Comparison of ENCODE assay signal across 8 mouse cellular contexts in the genomic region with DNA sequence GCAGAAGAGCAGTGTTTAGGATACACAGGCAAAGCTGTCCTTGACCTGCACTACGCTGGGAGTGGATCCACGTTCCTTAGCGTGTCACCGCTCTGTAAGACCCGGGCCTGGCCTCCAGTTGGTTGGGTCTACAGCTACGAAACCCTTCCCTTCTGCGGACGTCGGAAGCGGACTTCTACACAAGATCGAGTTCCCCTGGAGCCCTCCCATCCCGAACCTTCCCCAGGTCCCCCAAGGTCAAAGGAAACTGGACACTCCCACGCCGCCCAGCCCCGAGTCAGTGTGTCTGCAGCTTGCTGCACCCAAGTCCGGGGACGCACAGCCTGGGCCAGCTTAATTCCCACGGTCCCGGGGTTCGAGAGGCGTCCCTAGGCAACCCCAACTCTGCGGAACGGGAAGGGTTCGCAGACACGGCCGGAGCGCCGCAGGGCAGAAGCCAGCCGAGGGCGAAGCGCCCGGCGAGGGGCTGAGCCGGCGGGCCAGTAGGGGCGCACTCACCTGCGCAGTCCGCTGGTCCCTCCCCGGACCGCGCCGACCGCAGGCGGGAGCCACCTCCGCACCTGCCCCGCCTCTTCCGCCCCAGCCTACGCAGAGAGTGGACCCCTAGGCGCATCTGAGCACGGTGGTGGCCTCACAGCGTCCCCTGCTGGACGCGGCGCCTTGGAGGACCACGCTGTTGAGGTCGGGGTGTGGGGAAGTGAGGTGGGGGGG. TPM values are rescaled to one million over a fixed set of nuclear protein-coding genes. Genes with fewer than 3 reads are reported as not detected.
DNase-seq lines count a peak whose midpoint lies in the region; ATAC-seq and TF ChIP-seq lines count a peak whose summit lies in the region.

A gene (minus strand): TSS at position 553 of the 711 bp plus-strand sequence.

- 0% methylated on average over 50 of the region's 56 CpGs for WGBS in embryonic facial prominence, embryonic 13.5 days
- WGBS in limb, embryonic 14.5 days = 0% methylated on average over 36 of the region's 56 CpGs
- under 1% methylated on average over 47 of the region's 56 CpGs for WGBS in midbrain, postnatal 0 days

- H3K4me1 ChIP-seq in embryonic facial prominence, embryonic 13.5 days = peaks cover 17% of the 10 kb centered on the region
- H3K4me1 ChIP-seq in limb, embryonic 14.5 days (ENCODE audit: control insufficient read depth, insufficient read depth, low read length) = peaks cover 12% of the 10 kb centered on the region
- H3K4me1 ChIP-seq in midbrain, postnatal 0 days (ENCODE audit: insufficient read depth, low read length) = peaks cover 5% of the 10 kb centered on the region; the same call in 1 of the 2 replicates

- peak within 1 kb of the TSS; percentile 70 for H3K4me2 ChIP-seq in embryonic facial prominence, embryonic 13.5 days
- H3K4me2 ChIP-seq in limb, embryonic 14.5 days (replicated peaks; ENCODE audit: low read depth, low read length, severe bottlenecking) = peak within 1 kb of the TSS; percentile 66
- peak within 1 kb of the TSS; percentile 58 for H3K4me2 ChIP-seq in midbrain, postnatal 0 days (ENCODE audit: low read depth, low read length, poor library complexity, severe bottlenecking)

- TF ChIP-seq CTCF in midbrain, postnatal 0 days (IDR thresholded peaks at IDR 0.05) = peak; percentile 86

- no peaks in the 10 kb centered on the region for H3K9me3 ChIP-seq in embryonic facial prominence, embryonic 13.5 days
- H3K9me3 ChIP-seq in limb, embryonic 14.5 days (ENCODE audit: control insufficient read depth, low read length) = no peaks in the 10 kb centered on the region
- H3K9me3 ChIP-seq in midbrain, postnatal 0 days (ENCODE audit: low read length) = no peaks in the 10 kb centered on the region

- no peaks in the 10 kb centered on the region for H3K27me3 ChIP-seq in embryonic facial prominence, embryonic 13.5 days
- no peaks in the 10 kb centered on the region for H3K27me3 ChIP-seq in limb, embryonic 14.5 days (ENCODE audit: control insufficient read depth, insufficient read depth, low read length)
- no peaks in the 10 kb centered on the region for H3K27me3 ChIP-seq in midbrain, postnatal 0 days (ENCODE audit: insufficient read depth, low read length)

- peak; percentile 90 for TF ChIP-seq POLR2A in limb, embryonic 14.5 days (IDR thresholded peaks at IDR 0.05; ENCODE audit: borderline replicate concordance, extremely low read depth, insufficient read depth, insufficient read length)

- peaks cover 10% of the 10 kb centered on the region for H3K36me3 ChIP-seq in embryonic facial prominence, embryonic 13.5 days
- 0 out of 2 replicates have a peak, but pooled peaks cover 3% of the 10 kb centered on the region for H3K36me3 ChIP-seq in limb, embryonic 14.5 days (ENCODE audit: control insufficient read depth, insufficient read depth, low read length)
- 0 out of 2 replicates have a peak, but pooled peaks cover 2% of the 10 kb centered on the region for H3K36me3 ChIP-seq in midbrain, postnatal 0 days (ENCODE audit: insufficient read depth, low read length)

- peak within 1 kb of the TSS; percentile 51 for H3K27ac ChIP-seq in embryonic facial prominence, embryonic 13.5 days
- peak within 1 kb of the TSS; percentile 75 for H3K27ac ChIP-seq in limb, embryonic 14.5 days (replicated peaks; ENCODE audit: low read depth, low read length)
- H3K27ac ChIP-seq in midbrain, postnatal 0 days (ENCODE audit: low read depth, low read length) = peak within 1 kb of the TSS; percentile 74

- DNase-seq in 3134 (ENCODE audit: extremely low read depth, insufficient read length, low spot score) = peak; percentile 96
- DNase-seq in adrenal gland, postnatal 36 days = peak; percentile 97 to 98
- DNase-seq in heart, adult 8-10 months (ENCODE audit: low spot score) = peak; percentile 94
- peak; percentile 96 for DNase-seq in kidney, adult 9 months
- peak; percentile 94 for DNase-seq in limb, embryonic 14.5 days (ENCODE audit: low spot score)
- DNase-seq in midbrain, postnatal 0 days (ENCODE audit: low spot score) = peak; percentile 95
- peak; percentile 87 to 95 for DNase-seq in spleen, postnatal 14 days (ENCODE audit: low spot score in 2 of 2)

- peak within 1 kb of the TSS; percentile 85 for H3K4me3 ChIP-seq in embryonic facial prominence, embryonic 13.5 days
- peak within 1 kb of the TSS; percentile 88 for H3K4me3 ChIP-seq in limb, embryonic 14.5 days (replicated peaks; ENCODE audit: low read length)
- H3K4me3 ChIP-seq in midbrain, postnatal 0 days (ENCODE audit: low read depth, low read length) = peak within 1 kb of the TSS; percentile 87

- ATAC-seq in embryonic facial prominence, embryonic 13.5 days (ENCODE audit: insufficient number of reproducible peaks, insufficient read depth, low FRiP score, low TSS enrichment, low read depth) = peak; percentile 96
- ATAC-seq in limb, embryonic 14.5 days (ENCODE audit: low FRiP score, low read depth) = peak; percentile 99
- ATAC-seq in midbrain, postnatal 0 days (ENCODE audit: low FRiP score) = peak; percentile 99

- H3K9ac ChIP-seq in embryonic facial prominence, embryonic 13.5 days = peak within 1 kb of the TSS; percentile 94
- H3K9ac ChIP-seq in limb, embryonic 14.5 days (ENCODE audit: low read depth, low read length, severe bottlenecking) = peak within 1 kb of the TSS; percentile 91
- peak within 1 kb of the TSS; percentile 89 for H3K9ac ChIP-seq in midbrain, postnatal 0 days (replicated peaks; ENCODE audit: low read length, poor library complexity, severe bottlenecking)

RNA-seq across cellular contexts. Expression of the gene that starts here (rescaled TPM):
- total RNA-seq in adrenal gland, postnatal 36 days (2021) = 10 to 100 TPM; 65.3 to 67.7 TPM
- 66.0 and 76.1 TPM in 2 replicates for polyA plus RNA-seq in embryonic facial prominence, embryonic 13.5 days (2015; fragmentation: Nextera tagmentation; extraction: Ambion mirVana)
- total RNA-seq in heart, adult 8-10 months (2022) = 100 to 1,000 TPM; 108 to 122 (median 117) TPM
- 21.1 and 24.0 TPM in 2 replicates for polyA plus RNA-seq in limb, embryonic 14.5 days (2012; rRNA removed)
- polyA plus RNA-seq in limb, embryonic 14.5 days (2014; fragmentation: Nextera tagmentation; extraction: Ambion mirVana) = 57.6 and 61.4 TPM in 2 replicates
- 29.6 and 61.6 TPM in 2 replicates for total RNA-seq in midbrain, postnatal 0 days (2014; rRNA removed)
- polyA plus RNA-seq in midbrain, postnatal 0 days (2015; fragmentation: Nextera tagmentation; extraction: Ambion mirVana) = 71.6 and 73.4 TPM in 2 replicates

Comparison
In these comparisons a context has a peak if more than half of its experiments do, and no peak if none do; other contexts are left out.
1. Peak in every context shown above with its lines: DNase-seq, ATAC-seq, H3K4me3 ChIP-seq and H3K27ac ChIP-seq.